Mouse (Mus musculus) thymus, adult 2 months (tissue): ENCODE results near the gene Zfp507.

Source experiments
- CTCF ChIP-seq: fragments of 200-500 bp; IDR thresholded peaks from 2 replicates; pipeline ENCODE4 v1.5.1; 2012; ENCODE audit warnings: mild to moderate bottlenecking, control low read depth, low read length, moderate library complexity, borderline replicate concordance; ENCODE audit not compliant: control insufficient read depth, poor library complexity, insufficient read depth; ENCODE audit errors: extremely low read depth
- POLR2A ChIP-seq: fragments of 200-500 bp; IDR thresholded peaks from 2 replicates; pipeline ENCODE4 v1.6.1; 2012; ENCODE audit warnings: mild to moderate bottlenecking, low read length, control low read depth, moderate library complexity; ENCODE audit not compliant: control insufficient read depth, poor library complexity, insufficient read depth; ENCODE audit errors: extremely low read depth

- no peak for TF ChIP-seq CTCF
- TF ChIP-seq POLR2A, result no peak
These were observed 49.3 kb downstream of the Zfp507 start for GRCm38 (mm10) chr7:35753319-35754032.
